Mouse (Mus musculus) adrenal gland, adult 8-10 months (tissue): ENCODE results near the gene Cd207. TPM values are rescaled to one million over a fixed set of nuclear protein-coding genes. Genes with fewer than 3 reads are reported as not detected.
A peak's percentile ranks its signal among the peaks of the same experiment; 100 is the strongest.
"Not testable (repeated sequence)": the region's sequence is repeated elsewhere in the genome, so short reads cannot be mapped to it uniquely, and the experiment has no call there.

ENCODE experiments used
- DNase-seq: peaks from one replicate; pipeline ENCODE4 v3.0.0; 2022
- total RNA-seq, 4 experiments: library from RNA; stranded (reverse); gene quantifications; 2 replicates each; pipeline ENCODE4 v1.2.4; 2022

Cd207 gene
- total RNA-seq, 4 experiments from 2014 or later, result 0.20 to 0.22 TPM; not detected in 2

DNA sequence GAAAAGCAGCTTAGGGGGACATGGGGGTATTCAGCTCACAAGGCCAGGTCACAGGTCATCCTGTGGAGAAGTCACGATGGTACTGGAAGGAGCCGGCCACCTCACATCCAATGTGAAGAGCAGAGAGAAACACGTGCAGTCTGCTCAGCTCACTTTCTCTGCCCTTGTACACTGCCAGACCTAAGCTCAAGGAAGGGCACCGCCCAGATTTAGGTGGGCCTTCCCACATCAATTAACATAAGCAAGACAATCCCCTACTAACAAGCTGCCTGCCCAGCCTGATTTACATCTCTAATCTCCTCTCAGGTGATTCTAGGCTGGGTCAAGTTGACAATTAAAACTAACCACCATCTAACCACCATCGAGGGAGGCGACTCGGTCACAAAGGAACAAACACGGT lies 20.3 kb upstream of the Cd207 start:
- DNase-seq, result no peak

DNA sequence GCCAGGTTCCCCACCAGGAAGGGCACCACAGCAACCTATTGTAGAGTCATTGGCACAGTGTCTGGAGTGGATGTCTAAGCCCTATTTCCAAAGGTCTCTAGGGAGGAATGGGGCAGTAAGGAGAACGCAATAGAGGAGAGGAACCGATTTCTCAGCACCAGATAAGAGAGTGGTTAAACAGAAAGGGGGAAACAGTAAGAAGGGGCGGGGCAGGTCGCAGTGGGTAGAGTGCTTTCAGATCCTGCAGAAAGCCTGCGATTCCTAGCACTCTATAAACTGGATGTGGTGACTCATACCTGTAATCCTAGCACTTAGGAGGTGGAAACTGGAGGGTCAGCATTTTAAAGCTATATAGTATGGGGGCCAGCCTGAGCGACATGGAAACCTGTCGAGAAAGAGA lies 19.0 kb upstream of the Cd207 start:
- DNase-seq, result no peak

DNA sequence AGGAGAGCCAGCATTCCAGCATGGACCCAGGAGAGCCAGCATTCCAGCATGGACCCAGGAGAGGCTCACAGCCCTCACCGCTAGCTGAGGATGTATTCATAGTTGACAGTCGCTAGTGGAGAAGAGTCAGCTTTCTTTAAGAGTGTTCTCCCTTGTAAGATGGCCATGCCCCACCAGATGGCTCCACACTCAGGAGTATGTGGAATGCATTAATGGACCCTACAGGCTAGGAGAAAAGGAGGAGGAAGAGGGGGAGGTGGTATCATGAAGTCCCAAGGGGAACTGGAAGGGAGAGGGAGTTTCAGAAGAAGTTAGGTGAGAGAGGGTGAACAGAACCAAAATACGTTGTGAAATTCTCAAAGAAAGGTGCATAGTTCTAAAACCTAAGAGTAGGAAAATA lies 18.1 kb upstream of the Cd207 start:
- no peak for DNase-seq

DNA sequence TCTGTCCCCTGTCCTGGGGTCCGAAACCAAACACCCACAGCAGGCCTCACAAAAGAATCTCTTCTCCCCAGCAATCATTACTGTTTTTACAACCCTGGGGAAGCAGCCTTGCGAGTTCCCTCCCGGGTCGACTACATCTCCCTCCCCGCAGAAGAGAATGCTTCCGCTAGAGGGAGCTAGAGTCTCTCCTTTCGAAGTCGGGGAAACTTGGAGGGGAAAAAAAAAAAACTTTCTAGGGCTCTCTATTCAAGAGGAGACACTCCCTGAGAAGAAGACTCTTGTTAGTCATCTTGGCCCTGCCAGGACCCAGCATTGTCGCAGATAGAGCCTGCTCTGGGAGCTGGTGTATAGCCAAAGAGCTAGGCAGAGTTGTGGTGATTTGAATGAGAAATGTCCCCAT lies 16.2 kb upstream of the Cd207 start:
- DNase-seq, result no peak

DNA sequence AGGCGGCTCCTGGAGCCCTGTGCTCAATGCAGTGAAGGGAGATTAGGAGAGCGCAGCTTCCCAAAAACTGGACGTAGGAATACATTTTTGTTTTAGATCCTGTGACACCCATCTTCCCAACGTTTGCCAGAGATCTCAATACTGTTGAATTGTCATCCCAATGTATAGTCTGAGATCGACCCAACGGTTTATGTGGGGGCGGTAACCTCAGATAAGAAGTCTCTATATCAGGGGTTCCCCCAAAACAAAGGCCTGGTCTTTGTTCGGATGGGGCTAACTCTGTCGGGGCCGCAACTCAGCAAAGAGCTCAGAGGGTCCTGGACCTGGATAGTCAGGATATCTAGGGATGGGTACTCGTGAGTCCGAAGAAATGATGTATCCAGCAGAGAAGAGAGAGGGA lies 15.3 kb upstream of the Cd207 start:
- DNase-seq, result no peak

DNA sequence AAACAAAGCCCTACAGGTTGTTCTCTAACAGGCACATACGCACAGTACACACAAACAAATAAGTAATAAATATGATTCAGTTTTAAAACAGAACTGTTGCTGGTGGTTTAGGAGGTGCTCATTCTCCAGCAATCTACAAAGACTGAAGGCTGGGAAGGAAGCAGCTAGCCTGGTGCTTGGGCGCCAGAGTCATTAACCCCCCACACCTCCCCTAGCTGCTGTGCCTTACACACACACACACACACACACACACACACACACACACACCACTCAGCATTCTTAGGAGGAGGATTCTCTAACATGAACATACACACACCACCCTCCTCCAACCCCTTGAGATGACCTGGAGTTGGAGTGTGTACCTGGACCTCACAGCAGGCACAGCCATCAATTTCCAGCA lies 13.3 kb upstream of the Cd207 start:
- no peak for DNase-seq

DNA sequence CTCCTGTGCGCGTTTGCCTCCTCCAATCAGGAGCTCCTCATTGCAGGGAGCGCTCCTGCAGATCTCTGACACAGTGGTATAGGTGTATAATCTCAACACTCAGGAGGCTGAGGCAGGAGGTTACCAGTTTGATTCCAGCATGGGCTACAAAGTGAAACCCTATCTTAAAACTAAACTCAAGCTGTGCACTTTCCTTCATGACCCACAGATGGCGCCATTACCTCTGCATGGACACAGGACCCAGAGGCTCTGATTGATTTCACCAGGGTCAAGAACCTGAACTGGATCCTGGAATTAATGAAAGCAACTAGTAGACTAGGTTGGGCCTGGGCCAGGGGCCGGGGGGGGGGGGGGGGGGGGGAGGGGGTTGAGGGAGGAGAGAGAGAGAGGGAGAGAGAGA lies 12.6 kb upstream of the Cd207 start:
- no peak for DNase-seq

DNA sequence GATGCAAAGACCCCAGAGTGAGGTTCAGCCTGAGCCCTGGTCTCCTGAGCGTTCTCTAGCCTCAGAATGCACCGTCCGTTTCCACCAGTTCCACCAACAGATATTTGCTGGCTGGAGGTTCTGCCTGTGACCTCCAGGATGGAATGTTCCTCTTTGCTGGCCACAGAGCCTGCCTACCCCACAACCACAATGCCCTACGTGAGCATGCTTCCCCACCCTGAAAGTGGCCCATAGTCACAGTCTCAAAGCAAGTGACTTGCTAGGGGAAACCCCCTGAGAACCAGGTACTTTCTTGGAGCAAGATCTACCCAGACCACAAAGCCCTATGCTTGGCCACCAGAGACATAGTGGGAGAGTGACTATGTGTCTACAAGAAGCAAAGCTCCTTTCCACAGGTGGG lies 11.7 kb upstream of the Cd207 start:
- DNase-seq, result no peak

DNA sequence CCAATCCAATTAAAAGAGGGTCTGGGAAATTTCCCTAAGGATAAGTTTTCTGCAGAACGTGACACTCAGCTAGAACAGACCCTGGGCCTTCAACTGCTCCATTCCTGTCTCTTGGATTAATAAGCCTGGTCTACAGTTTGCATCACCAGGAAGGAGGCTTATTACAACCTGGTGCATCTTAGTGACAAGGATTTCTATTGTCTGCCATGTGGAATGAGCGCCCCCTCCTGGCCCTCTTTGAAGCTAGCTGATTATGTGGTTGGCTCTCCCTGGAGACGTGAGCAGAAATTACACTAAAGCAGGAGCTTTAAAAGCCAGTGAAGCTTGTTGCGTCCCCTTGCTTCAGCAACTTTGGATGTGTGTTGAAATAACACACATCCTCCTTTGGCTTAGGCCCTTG lies 4.3 kb downstream of the Cd207 start:
- DNase-seq, result peak; percentile 39

DNA sequence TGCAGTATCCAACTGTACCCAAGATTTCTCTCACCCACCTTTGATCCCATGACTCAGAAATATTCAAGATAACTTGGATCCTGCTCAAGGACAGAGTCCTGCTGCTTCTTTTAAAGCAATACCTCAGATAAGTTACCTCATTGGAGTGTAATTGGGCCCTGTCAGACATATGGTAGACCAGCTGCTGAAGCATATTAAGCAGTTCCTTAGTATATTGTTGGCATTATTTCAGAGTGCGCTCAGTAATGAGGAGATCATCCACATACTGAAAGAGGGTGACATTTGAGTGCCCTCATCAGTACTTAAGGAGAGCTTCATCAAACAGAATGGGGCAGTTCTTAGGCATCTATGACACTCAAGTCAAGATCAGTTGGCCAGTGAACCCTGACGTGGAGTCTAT lies 12.6 kb downstream of the Cd207 start:
- DNase-seq, result no peak

DNA sequence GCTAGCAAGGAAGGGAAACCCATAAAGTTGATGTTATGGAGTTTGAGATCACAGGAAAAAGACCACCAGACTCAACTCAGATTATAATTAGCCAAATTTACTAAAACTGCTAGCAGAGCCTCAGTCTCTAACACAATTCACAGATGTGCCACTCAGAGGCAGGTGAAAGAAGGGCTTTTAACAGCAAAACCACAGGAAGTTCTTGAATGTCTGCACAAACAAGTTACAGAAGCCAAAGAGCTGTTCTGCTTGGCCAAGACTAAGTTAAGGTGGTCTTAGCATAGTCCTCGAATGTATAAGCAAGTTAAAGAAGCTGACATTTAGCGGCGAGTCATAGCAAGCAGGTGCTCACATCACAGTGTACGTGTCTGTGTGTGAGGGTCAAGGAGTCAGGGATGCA lies 16.8 kb downstream of the Cd207 start:
- no peak for DNase-seq

DNA sequence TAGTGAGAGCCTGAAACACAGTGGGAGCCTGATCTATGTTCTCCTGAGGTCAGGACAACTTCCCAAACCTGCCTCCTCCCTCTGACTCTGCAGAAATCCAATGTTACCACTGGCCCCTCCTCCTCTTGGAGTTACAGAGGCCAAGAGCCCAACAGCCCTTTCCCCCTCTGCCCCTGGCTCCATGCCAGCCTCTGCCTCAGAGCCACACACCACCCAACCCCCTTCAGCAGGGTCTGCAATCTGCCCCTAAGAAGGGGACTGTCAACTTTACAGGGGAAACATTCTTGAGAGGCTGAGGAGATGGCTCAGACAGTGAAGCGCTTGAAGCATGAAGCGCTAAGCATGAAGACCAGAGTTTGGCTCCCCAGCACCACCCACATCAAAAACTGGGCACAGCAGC lies 21.6 kb downstream of the Cd207 start, which contains the start of gene Clec4f:
Clec4f (minus strand) TSS at position 101 of the 400 bp plus-strand sequence.
- DNase-seq, result no peak

DNA sequence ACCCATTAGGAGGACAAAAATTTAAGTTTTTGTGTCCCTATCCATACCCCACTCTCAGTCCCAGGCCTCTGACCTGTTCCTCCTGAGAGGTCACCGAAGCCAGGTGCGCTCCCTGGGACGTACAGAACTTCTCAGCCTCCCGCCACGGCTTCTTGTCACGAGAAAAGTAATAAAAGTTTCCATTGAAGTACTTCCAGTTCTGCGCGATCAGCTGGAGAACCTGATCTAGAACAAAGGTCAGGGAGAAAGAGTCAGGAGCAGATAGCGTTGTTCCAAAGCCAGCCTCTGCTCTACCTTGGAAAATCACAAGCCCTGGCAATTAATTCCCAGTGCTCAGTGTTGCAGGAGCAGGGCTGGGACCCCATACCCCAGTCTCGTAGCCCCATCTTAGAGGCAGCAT lies 30.9 kb downstream of the Cd207 start:
- no peak for DNase-seq

DNA sequence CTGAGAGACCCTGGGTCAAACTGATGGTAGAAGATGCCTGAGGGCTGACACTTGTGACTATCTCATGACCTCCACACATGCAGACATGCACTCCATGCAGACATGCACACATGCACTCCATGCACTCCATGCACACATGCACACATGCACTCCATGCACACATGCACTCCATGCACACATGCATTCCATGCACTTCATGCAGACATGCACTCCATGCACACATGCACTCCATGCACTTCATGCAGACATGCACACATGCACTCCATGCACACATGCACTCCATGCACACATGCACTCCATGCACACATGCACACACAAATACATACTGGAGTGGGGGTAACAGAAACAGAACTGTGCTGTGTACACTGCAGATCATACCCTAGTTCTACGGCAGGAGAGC lies 42.3 kb downstream of the Cd207 start:
- DNase-seq, result no peak

DNA sequence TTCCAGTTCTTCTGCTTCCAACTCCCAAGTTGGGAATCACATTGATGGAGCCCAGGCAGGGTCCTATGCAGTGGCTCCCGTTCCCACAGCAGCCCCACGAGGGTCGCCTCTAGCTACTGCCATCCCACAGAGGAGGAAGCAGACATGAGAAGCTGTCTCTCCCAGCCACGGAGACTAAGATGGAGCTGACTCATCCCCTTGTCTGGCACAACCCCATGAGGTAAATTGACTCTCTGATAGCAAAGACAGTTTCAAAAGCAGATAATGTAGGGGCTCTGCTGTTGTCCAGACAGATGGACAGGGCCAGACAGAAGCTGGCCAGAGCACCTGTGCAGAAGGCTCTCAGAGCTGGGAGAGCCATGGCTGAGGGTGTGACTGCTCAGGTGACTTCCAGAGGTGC lies 43.0 kb downstream of the Cd207 start:
- not testable (repeated sequence) for DNase-seq

DNA sequence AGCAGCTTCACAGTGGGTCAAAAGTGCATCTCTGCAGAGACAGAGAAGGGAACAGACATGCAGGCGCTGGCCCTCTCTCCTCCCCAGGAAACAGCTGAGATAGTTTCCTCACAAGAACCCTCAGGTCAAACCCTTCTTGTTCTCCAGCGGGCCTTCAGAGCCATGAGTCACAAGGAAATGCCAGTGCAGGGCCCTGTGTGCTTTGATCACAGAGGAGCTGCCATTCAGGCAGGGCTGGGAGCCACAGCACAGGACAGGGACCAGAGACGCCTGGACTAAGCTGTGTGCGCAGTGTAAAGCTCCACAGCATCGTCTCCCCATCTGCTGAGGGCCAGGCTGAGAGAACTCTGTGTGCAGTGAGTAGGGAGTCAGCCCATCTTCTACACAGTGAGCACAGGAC lies 43.6 kb downstream of the Cd207 start:
- peak; percentile 10 for DNase-seq

DNA sequence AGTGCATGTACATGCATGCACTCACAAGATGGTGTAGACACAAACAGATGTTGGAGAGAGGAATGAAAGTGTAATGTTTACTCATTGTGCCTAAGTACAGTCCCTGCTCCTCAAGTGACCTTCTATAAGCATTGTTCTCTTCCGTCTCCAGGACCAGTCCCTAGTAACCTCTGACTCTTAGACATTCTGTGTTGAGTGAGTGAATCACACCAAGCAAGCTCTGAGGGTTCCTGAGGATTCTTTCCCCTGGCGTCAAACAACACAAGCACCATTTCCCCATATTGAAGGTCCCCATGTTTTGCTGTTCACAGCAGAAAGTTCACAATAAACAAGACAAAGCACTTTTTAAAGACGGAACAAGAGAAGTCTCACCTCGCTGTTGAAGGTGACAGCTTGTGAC lies 45.8 kb downstream of the Cd207 start:
- no peak for DNase-seq

DNA sequence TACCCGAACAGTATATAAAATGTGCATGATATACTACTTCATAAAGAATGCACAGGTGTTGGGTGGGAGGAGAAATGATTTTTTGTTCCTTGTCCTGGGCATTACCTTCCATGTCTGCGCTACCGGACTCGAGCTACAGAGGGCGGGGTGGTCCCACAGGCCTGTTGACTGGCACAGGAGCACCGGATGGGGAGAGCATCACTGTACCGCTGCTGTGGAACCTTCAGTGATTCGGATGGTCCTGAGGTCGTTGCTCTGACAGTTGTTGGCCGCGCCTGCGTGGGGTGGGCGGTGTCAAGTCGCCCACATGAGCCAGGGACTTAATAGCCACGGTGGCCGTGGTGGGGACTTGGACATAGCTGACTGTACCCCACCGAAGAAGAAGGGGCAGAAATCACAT lies 50.9 kb downstream of the Cd207 start:
- DNase-seq, result no peak

Other genes with a start within 250 kb of the Cd207 start
- 10 to 100 TPM; 24.3 to 40.5 (median 35.3) TPM for gene Tet3, start 218.8 kb downstream of the Cd207 start, total RNA-seq
- 10 to 100 TPM; 46.1 to 62.6 (median 54.7) TPM for gene Dguok, start 170.9 kb downstream of the Cd207 start, total RNA-seq
- gene Actg2, start 141.6 kb downstream of the Cd207 start, total RNA-seq, result under 1 TPM in 3 of 4 experiments, not detected in 1; 0.28 to 0.52 (median 0.30) TPM
- 10 to 100 TPM; 24.0 to 33.4 (median 28.3) TPM for gene Stambp, start 105.1 kb downstream of the Cd207 start, total RNA-seq
- not detected for gene Clec4f, start 21.7 kb downstream of the Cd207 start, total RNA-seq
- gene Vax2, start 33.4 kb upstream of the Cd207 start, total RNA-seq, result not detected
- gene Atp6v1b1, start 65.1 kb upstream of the Cd207 start, total RNA-seq, result not detected
- gene Ankrd53, start 84.8 kb upstream of the Cd207 start, total RNA-seq, result under 1 TPM in 2 of 4 experiments, not detected in 2; 0.37 to 0.38 TPM
- gene Tex261, start 98.0 kb upstream of the Cd207 start, total RNA-seq, result 100 to 1,000 TPM; 121 to 139 (median 124) TPM
- 10 to 100 TPM; 55.2 to 72.7 (median 69.2) TPM for gene Nagk, start 117.1 kb upstream of the Cd207 start, total RNA-seq
- gene Paip2b, start 153.9 kb upstream of the Cd207 start, total RNA-seq, result 10 to 100 TPM; 35.0 to 47.3 (median 40.5) TPM
- gene Zfp638, start 189.3 kb upstream of the Cd207 start, total RNA-seq, result 100 to 1,000 TPM in 3 of 4 experiments, 10 to 100 TPM in 1; 85.0 to 116 (median 106) TPM